Mouse (Mus musculus): ENCODE results near the gene Islr2. TPM values are rescaled to one million over a fixed set of nuclear protein-coding genes. Genes with fewer than 3 reads are reported as not detected.

Islr2 gene
- polyA plus RNA-seq, 1 experiment from 2014 or later, result 5.4 TPM

DNA sequence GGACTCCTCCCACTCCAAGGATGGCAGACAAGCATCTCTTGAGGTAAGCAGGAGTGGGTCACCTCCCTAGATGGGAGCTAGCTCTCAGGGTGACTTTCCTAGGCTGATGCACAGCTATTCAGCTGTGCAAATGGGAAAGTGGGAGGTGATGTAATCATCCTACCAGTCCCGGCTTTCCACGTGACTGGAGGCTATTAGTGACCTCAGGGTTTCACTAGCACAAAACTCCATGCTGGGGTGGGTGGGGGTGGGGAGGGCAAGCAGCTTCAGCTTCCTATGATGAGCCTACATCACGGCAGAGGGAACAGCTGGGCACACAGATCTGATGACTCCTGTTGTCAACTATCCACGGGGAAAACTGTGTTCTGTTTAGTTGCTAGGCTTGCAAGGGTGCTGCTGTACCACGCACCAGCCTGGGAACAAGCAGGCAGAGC lies 29.3 kb downstream of the Islr2 start:
- Histone ChIP-seq H3K9ac (replicated peaks; ENCODE audit: low read length) (no peak overlapping the region), H3K4me3 (ENCODE audit: low read depth, low read length) (no peak overlapping the region), H3K27me3 (ENCODE audit: control insufficient read depth, insufficient read depth, low read length) (no peaks in the 10 kb centered on the region), H3K36me3 (replicated peaks; ENCODE audit: control insufficient read depth, insufficient read depth, low read depth, low read length) (no peaks in the 10 kb centered on the region), H3K4me1 (ENCODE audit: control insufficient read depth, insufficient read depth, low read length) (no peaks in the 10 kb centered on the region), H3K9me3 (replicated peaks; ENCODE audit: control insufficient read depth, low read length) (no peaks in the 10 kb centered on the region), H3K4me2 (ENCODE audit: low read depth, low read length) (no peak overlapping the region), H3K27ac (replicated peaks; ENCODE audit: low read depth, low read length) (no peak overlapping the region)
- ATAC-seq (replicated peaks; ENCODE audit: insufficient number of reproducible peaks, low FRiP score, low TSS enrichment, low read depth), result no peak
- DNase-seq (ENCODE audit: low spot score), result peak; percentile 58
- WGBS, result 25% methylated on average over 5 of the region's 5 CpGs

GRCm38 (mm10) chr9:58172863-58173262 lies 31.3 kb downstream of the Islr2 start:
- WGBS, result 74% methylated on average over 2 of the region's 2 CpGs
- no peak for DNase-seq (ENCODE audit: low spot score)

GRCm38 (mm10) chr9:58169426-58169825 lies 34.7 kb downstream of the Islr2 start:
- WGBS, result 85% methylated on average over 6 of the region's 6 CpGs
- ATAC-seq (replicated peaks; ENCODE audit: insufficient number of reproducible peaks, low FRiP score, low TSS enrichment, low read depth), result no peak
- no peaks in the 10 kb centered on the region for H3K36me3 ChIP-seq (replicated peaks; ENCODE audit: control insufficient read depth, insufficient read depth, low read depth, low read length)
- no peak overlapping the region for H3K4me2 ChIP-seq (ENCODE audit: low read depth, low read length)
- no peak overlapping the region for H3K27ac ChIP-seq (replicated peaks; ENCODE audit: low read depth, low read length)
- no peaks in the 10 kb centered on the region for H3K27me3 ChIP-seq (ENCODE audit: control insufficient read depth, insufficient read depth, low read length)
- no peaks in the 10 kb centered on the region for H3K9me3 ChIP-seq (replicated peaks; ENCODE audit: control insufficient read depth, low read length)
- no peaks in the 10 kb centered on the region; the same call in 1 of the 2 replicates for H3K4me1 ChIP-seq (ENCODE audit: control insufficient read depth, insufficient read depth, low read length)
- no peak overlapping the region for H3K4me3 ChIP-seq (ENCODE audit: low read depth, low read length)
- no peak overlapping the region for H3K9ac ChIP-seq (replicated peaks; ENCODE audit: low read length)
- no peak for DNase-seq (ENCODE audit: low spot score)

More at GRCm38 (mm10) chr9:58172863-58173262, 31.3 kb downstream of the Islr2 start:
- Histone ChIP-seq H3K27ac (replicated peaks; ENCODE audit: low read depth, low read length) (no peak overlapping the region), H3K27me3 (ENCODE audit: control insufficient read depth, insufficient read depth, low read length) (no peaks in the 10 kb centered on the region), H3K4me3 (ENCODE audit: low read depth, low read length) (no peak overlapping the region), H3K9ac (replicated peaks; ENCODE audit: low read length) (no peak overlapping the region), H3K9me3 (replicated peaks; ENCODE audit: control insufficient read depth, low read length) (no peaks in the 10 kb centered on the region), H3K4me2 (ENCODE audit: low read depth, low read length) (no peak overlapping the region), H3K36me3 (replicated peaks; ENCODE audit: control insufficient read depth, insufficient read depth, low read depth, low read length) (no peaks in the 10 kb centered on the region), H3K4me1 (ENCODE audit: control insufficient read depth, insufficient read depth, low read length) (no peaks in the 10 kb centered on the region; the same call in 1 of the 2 replicates)
- no peak for ATAC-seq (replicated peaks; ENCODE audit: insufficient number of reproducible peaks, low FRiP score, low TSS enrichment, low read depth)

- no peak overlapping the region for H3K4me2 ChIP-seq (ENCODE audit: low read depth, low read length)
- no peak overlapping the region for H3K4me3 ChIP-seq (ENCODE audit: low read depth, low read length)
- H3K9me3 ChIP-seq (replicated peaks; ENCODE audit: control insufficient read depth, low read length), result no peaks in the 10 kb centered on the region
- H3K27ac ChIP-seq (replicated peaks; ENCODE audit: low read depth, low read length), result no peak overlapping the region
- DNase-seq (ENCODE audit: low spot score), result peak; percentile 51
- no peak overlapping the region for H3K9ac ChIP-seq (replicated peaks; ENCODE audit: low read length)
- 57% methylated on average over 3 of the region's 3 CpGs for WGBS
- ATAC-seq (replicated peaks; ENCODE audit: insufficient number of reproducible peaks, low FRiP score, low TSS enrichment, low read depth), result no peak
- no peaks in the 10 kb centered on the region for H3K27me3 ChIP-seq (ENCODE audit: control insufficient read depth, insufficient read depth, low read length)
- H3K4me1 ChIP-seq (ENCODE audit: control insufficient read depth, insufficient read depth, low read length), result no peaks in the 10 kb centered on the region; the same call in 1 of the 2 replicates
- H3K36me3 ChIP-seq (replicated peaks; ENCODE audit: control insufficient read depth, insufficient read depth, low read depth, low read length), result no peaks in the 10 kb centered on the region
Observed at GRCm38 (mm10) chr9:58168880-58169279, 35.2 kb downstream of the Islr2 start.

DNA sequence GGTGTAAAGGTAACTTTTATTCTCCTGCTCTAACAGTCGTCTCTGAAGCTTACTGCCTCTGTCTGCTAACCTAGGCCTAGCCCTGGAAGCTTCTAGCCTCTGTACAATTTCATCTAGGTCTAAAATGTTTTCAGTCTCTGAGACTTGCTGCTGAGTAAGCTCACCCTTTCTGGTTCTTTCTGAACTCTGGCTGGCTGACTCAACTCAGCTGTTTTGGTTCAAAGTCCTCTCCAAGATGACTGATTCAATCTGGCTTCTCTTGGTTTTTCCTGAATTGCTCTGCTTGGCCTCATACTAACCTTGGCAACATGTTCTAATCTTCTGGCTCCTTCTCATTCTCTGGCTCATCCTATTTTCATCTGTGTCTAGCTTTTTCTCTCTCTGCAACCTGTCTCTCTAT lies 38.3 kb downstream of the Islr2 start:
- no peaks in the 10 kb centered on the region; the same call in 1 of the 2 replicates for H3K4me1 ChIP-seq (ENCODE audit: control insufficient read depth, insufficient read depth, low read length)
- no peak overlapping the region for H3K4me2 ChIP-seq (ENCODE audit: low read depth, low read length)
- WGBS, result 79% methylated on average over 1 of the region's 1 CpGs
- H3K36me3 ChIP-seq (replicated peaks; ENCODE audit: control insufficient read depth, insufficient read depth, low read depth, low read length), result no peaks in the 10 kb centered on the region
- no peak for ATAC-seq (replicated peaks; ENCODE audit: insufficient number of reproducible peaks, low FRiP score, low TSS enrichment, low read depth)
- no peaks in the 10 kb centered on the region for H3K9me3 ChIP-seq (replicated peaks; ENCODE audit: control insufficient read depth, low read length)
- no peak for DNase-seq (ENCODE audit: low spot score)
- no peak overlapping the region for H3K9ac ChIP-seq (replicated peaks; ENCODE audit: low read length)
- no peak overlapping the region for H3K27ac ChIP-seq (replicated peaks; ENCODE audit: low read depth, low read length)
- H3K27me3 ChIP-seq (ENCODE audit: control insufficient read depth, insufficient read depth, low read length), result no peaks in the 10 kb centered on the region
- no peak overlapping the region for H3K4me3 ChIP-seq (ENCODE audit: low read depth, low read length)

- no peaks in the 10 kb centered on the region for H3K36me3 ChIP-seq (replicated peaks; ENCODE audit: control insufficient read depth, insufficient read depth, low read depth, low read length)
- H3K27ac ChIP-seq (replicated peaks; ENCODE audit: low read depth, low read length), result no peak overlapping the region
- no peak overlapping the region for H3K4me3 ChIP-seq (ENCODE audit: low read depth, low read length)
- no peak overlapping the region for H3K4me2 ChIP-seq (ENCODE audit: low read depth, low read length)
- no peak for DNase-seq (ENCODE audit: low spot score)
- H3K9ac ChIP-seq (replicated peaks; ENCODE audit: low read length), result no peak overlapping the region
- H3K4me1 ChIP-seq (ENCODE audit: control insufficient read depth, insufficient read depth, low read length), result peaks cover 6% of the 10 kb centered on the region
- no peak for ATAC-seq (replicated peaks; ENCODE audit: insufficient number of reproducible peaks, low FRiP score, low TSS enrichment, low read depth)
- H3K27me3 ChIP-seq (ENCODE audit: control insufficient read depth, insufficient read depth, low read length), result no peaks in the 10 kb centered on the region
- 69% methylated on average over 5 of the region's 5 CpGs for WGBS
- no peaks in the 10 kb centered on the region for H3K9me3 ChIP-seq (replicated peaks; ENCODE audit: control insufficient read depth, low read length)
Observed at GRCm38 (mm10) chr9:58163146-58163545, 41.0 kb downstream of the Islr2 start.

GRCm38 (mm10) chr9:58162173-58162572 lies 41.9 kb downstream of the Islr2 start:
- DNase-seq (ENCODE audit: low spot score), result no peak
- no peaks in the 10 kb centered on the region for H3K27me3 ChIP-seq (ENCODE audit: control insufficient read depth, insufficient read depth, low read length)
- ATAC-seq (replicated peaks; ENCODE audit: insufficient number of reproducible peaks, low FRiP score, low TSS enrichment, low read depth), result no peak
- H3K4me3 ChIP-seq (ENCODE audit: low read depth, low read length), result no peak overlapping the region
- H3K9ac ChIP-seq (replicated peaks; ENCODE audit: low read length), result no peak overlapping the region
- WGBS, result 93% methylated on average over 3 of the region's 3 CpGs
- H3K27ac ChIP-seq (replicated peaks; ENCODE audit: low read depth, low read length), result no peak overlapping the region
- H3K4me2 ChIP-seq (ENCODE audit: low read depth, low read length), result no peak overlapping the region
- H3K9me3 ChIP-seq (replicated peaks; ENCODE audit: control insufficient read depth, low read length), result no peaks in the 10 kb centered on the region
- peaks cover 15% of the 10 kb centered on the region for H3K4me1 ChIP-seq (ENCODE audit: control insufficient read depth, insufficient read depth, low read length)
- no peaks in the 10 kb centered on the region for H3K36me3 ChIP-seq (replicated peaks; ENCODE audit: control insufficient read depth, insufficient read depth, low read depth, low read length)

GRCm38 (mm10) chr9:58160315-58160714 lies 43.8 kb downstream of the Islr2 start:
- no peak overlapping the region for H3K9ac ChIP-seq (replicated peaks; ENCODE audit: low read length)
- no peaks in the 10 kb centered on the region for H3K36me3 ChIP-seq (replicated peaks; ENCODE audit: control insufficient read depth, insufficient read depth, low read depth, low read length)
- H3K4me3 ChIP-seq (ENCODE audit: low read depth, low read length), result no peak overlapping the region
- H3K4me1 ChIP-seq (ENCODE audit: control insufficient read depth, insufficient read depth, low read length), result peaks cover 16% of the 10 kb centered on the region
- H3K4me2 ChIP-seq (ENCODE audit: low read depth, low read length), result no peak overlapping the region
- ATAC-seq (replicated peaks; ENCODE audit: insufficient number of reproducible peaks, low FRiP score, low TSS enrichment, low read depth) (no peak), DNase-seq (ENCODE audit: low spot score) (no peak)
- H3K9me3 ChIP-seq (replicated peaks; ENCODE audit: control insufficient read depth, low read length), result no peaks in the 10 kb centered on the region
- 84% methylated on average over 5 of the region's 5 CpGs for WGBS
- H3K27ac ChIP-seq (replicated peaks; ENCODE audit: low read depth, low read length), result no peak overlapping the region
- no peaks in the 10 kb centered on the region for H3K27me3 ChIP-seq (ENCODE audit: control insufficient read depth, insufficient read depth, low read length)

All from embryonic facial prominence, embryonic 11.5 days (tissue).